Mouse (Mus musculus) small intestine, adult 2 months (tissue): ENCODE data around the gene Foxp2. TPM values are rescaled to one million over a fixed set of nuclear protein-coding genes. Genes with fewer than 3 reads are reported as not detected.

Experiments
- H3K27ac ChIP-seq: fragments of 200-500 bp; 2 replicates; pipeline ENCODE4 v1.5.1; 2012; ENCODE audit warnings: low read depth, low read length, control low read depth, inconsistent platforms; ENCODE audit not compliant: insufficient read depth
- H3K27me3 ChIP-seq: fragments of 200-500 bp; 2 replicates; pipeline ENCODE4 v1.6.1; 2012; ENCODE audit warnings: mild to moderate bottlenecking, moderate library complexity, low read length, inconsistent platforms; ENCODE audit not compliant: control insufficient read depth, insufficient read depth
- H3K36me3 ChIP-seq: fragments of 200-500 bp; 2 replicates; pipeline ENCODE4 v1.6.1; 2012; ENCODE audit warnings: mild to moderate bottlenecking, low read length, control low read depth, inconsistent platforms; ENCODE audit not compliant: control insufficient read depth, insufficient read depth
- H3K4me1 ChIP-seq: fragments of 200-500 bp; 2 replicates; pipeline ENCODE4 v1.6.1; 2012; ENCODE audit warnings: low read length, inconsistent platforms, mixed read lengths; ENCODE audit not compliant: control insufficient read depth, insufficient read depth, insufficient read length
- H3K4me3 ChIP-seq: fragments of 200-500 bp; 2 replicates; pipeline ENCODE4 v1.5.1; 2012; ENCODE audit warnings: low read depth, mild to moderate bottlenecking, control low read depth, inconsistent platforms, low read length, moderate library complexity
- CTCF ChIP-seq: fragments of 200-500 bp; IDR thresholded peaks from 2 replicates; pipeline ENCODE4 v1.5.1; 2012; ENCODE audit warnings: low read depth, mild to moderate bottlenecking, control low read depth, inconsistent platforms, low read length, moderate library complexity, mixed read lengths; ENCODE audit not compliant: insufficient replicate concordance, insufficient read length; ENCODE audit errors: extremely low read depth
- POLR2A ChIP-seq: fragments of 200-500 bp; IDR thresholded peaks from 2 replicates; pipeline ENCODE4 v1.6.1; 2012; ENCODE audit warnings: low read depth, mild to moderate bottlenecking, control low read depth, inconsistent platforms, low read length, moderate library complexity
- WGBS: fragments of 180-500 bp; shearing (Covaris S2); methylation state at CpG from one replicate; pipeline ENCODE4 v1.1.7; 2018; 5-methylcytosine and 5-hydroxymethylcytosine counted together
- polyA plus RNA-seq: library from polyadenylated mRNA; depleted of rRNA; stranded (reverse); fragments of >200 nt; gene quantifications from 2 replicates; pipeline ENCODE4 v1.2.3, GENCODE M21; 2012; rRNA removed

Gene Foxp2
- polyA plus RNA-seq, 1 experiment, result 3.3 TPM

DNA sequence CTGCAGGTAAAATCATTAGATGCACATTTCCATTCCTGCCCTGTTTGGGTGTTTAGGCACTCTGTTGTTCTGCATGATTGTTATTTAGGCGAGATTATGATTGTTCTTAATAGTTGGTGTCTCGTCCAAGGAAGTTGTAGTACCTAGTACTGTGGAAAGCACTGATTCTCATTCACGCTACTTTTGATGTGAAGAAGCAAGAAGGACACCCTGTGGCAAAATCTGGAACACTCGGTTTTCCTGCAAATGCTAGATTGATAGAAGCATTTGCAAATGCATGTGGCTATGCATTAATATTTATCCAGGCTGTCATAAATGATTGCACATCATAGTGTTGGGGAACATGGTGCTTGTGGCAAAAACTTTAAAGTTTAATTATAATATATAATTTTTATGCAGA is 514.0 kb downstream of the Foxp2 start:
- Histone ChIP-seq H3K4me3 (no peak overlapping the region), H3K36me3 (no peaks in the 10 kb centered on the region), H3K4me1 (no peaks in the 10 kb centered on the region), H3K27ac (no peak overlapping the region), H3K27me3 (no peaks in the 10 kb centered on the region)
- WGBS, result 58% methylated on average over 4 of the region's 4 CpGs
- no peak for TF ChIP-seq POLR2A
- no peak for TF ChIP-seq CTCF

GRCm38 (mm10) chr6:15459701-15460100 is 558.6 kb downstream of the Foxp2 start:
- Histone ChIP-seq H3K4me1 (no peaks in the 10 kb centered on the region), H3K27me3 (no peaks in the 10 kb centered on the region), H3K36me3 (no peaks in the 10 kb centered on the region), H3K4me3 (no peak overlapping the region), H3K27ac (no peak overlapping the region)
- TF ChIP-seq CTCF, result no peak
- TF ChIP-seq POLR2A, result no peak
- WGBS, result 84% methylated on average over 2 of the region's 2 CpGs

DNA sequence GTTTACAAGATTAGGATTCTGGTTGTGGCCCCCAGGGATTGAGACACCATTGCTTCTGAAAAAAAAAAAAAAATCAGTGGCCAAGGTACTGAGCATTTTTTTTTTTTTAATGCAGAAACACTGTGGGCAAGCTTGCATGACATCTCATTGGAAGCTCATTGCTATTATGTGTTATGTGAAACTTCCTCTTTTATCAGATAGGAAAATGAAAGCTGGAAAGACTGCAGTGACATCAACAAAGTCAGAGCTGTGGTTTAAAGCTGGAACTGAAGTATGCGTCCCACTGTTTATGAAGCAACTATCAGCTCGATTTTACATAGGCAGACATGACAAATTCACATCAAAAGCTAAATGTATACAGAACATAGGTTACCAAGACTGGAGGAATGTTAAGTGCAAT is 562.2 kb downstream of the Foxp2 start:
- H3K4me1 ChIP-seq, result no peaks in the 10 kb centered on the region
- H3K27me3 ChIP-seq, result no peaks in the 10 kb centered on the region
- no peak overlapping the region for H3K4me3 ChIP-seq
- H3K36me3 ChIP-seq, result no peaks in the 10 kb centered on the region
- no peak overlapping the region for H3K27ac ChIP-seq
- WGBS, result 62% methylated on average over 2 of the region's 2 CpGs
- TF ChIP-seq CTCF, result no peak
- TF ChIP-seq POLR2A, result no peak

DNA sequence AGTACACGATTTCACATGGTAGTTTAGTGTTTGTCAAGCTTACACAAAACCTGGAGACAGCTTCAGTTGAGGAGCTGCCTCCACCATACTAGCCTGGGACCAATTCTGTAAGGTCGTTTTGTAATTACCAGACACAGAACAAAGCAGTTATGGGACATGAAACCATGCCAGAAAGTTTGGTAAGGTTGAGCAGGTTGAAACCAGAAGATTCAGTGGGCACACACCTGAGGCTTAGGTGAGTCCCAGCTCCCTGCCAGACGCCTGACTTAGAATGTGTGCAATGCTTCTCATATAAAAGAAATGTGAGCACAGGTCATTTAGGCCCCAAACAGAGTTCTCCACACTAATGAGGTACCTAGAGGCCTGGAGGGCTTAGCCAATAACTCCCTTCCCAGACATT is 564.3 kb downstream of the Foxp2 start:
- no peaks in the 10 kb centered on the region for H3K4me1 ChIP-seq
- no peaks in the 10 kb centered on the region for H3K36me3 ChIP-seq
- H3K27me3 ChIP-seq, result no peaks in the 10 kb centered on the region
- no peak overlapping the region for H3K27ac ChIP-seq
- TF ChIP-seq POLR2A, result no peak
- no peak for TF ChIP-seq CTCF
- H3K4me3 ChIP-seq, result no peak overlapping the region
- 66% methylated on average over 3 of the region's 3 CpGs for WGBS

GRCm38 (mm10) chr6:15466634-15467033 is 565.5 kb downstream of the Foxp2 start:
- Histone ChIP-seq H3K4me1 (no peaks in the 10 kb centered on the region), H3K4me3 (no peak overlapping the region), H3K27ac (no peak overlapping the region), H3K27me3 (no peaks in the 10 kb centered on the region), H3K36me3 (no peaks in the 10 kb centered on the region)
- 43% methylated on average over 1 of the region's 1 CpGs for WGBS
- no peak for TF ChIP-seq POLR2A
- TF ChIP-seq CTCF, result no peak

DNA sequence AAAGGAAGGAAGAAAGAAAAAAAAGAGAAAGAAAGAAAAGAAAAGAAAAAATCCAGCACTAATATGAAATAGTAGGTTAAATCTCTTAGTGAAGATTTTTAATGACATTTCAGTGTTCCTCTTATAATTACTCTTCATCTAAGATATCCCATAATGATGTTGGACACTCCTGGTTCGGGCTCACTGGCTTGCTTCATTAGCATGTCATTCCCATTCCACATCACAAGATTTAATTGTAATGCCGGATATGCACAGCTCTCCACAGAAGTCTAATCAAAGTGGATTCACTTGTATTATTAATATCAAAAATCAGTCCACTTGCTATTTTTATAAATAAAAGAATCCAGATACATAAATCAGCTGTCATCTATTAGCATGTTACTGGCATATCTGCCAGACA is 585.8 kb downstream of the Foxp2 start:
- H3K4me1 ChIP-seq, result no peaks in the 10 kb centered on the region
- H3K36me3 ChIP-seq, result no peaks in the 10 kb centered on the region
- H3K27ac ChIP-seq, result no peak overlapping the region
- H3K4me3 ChIP-seq, result no peak overlapping the region
- 82% methylated on average over 2 of the region's 2 CpGs for WGBS
- no peaks in the 10 kb centered on the region for H3K27me3 ChIP-seq
- no peak for TF ChIP-seq POLR2A
- no peak for TF ChIP-seq CTCF

Other genes starting within 250 kb of the Foxp2 start
- gene Ppp1r3a, start 146.1 kb upstream of the Foxp2 start, polyA plus RNA-seq, result not detected in 2 replicates